Mouse (Mus musculus) hindlimb bud, embryonic 11.5 days (tissue): ENCODE data around the gene Dnttip1.

Experiments
- DNase-seq: peaks from one replicate; pipeline ENCODE4 v3.0.0-alpha.2; 2012; ENCODE audit warnings: low read depth, low spot score; ENCODE audit errors: extremely low spot score

Dnttip1 gene

GRCm38 (mm10) chr2:164754105-164754504, 8.3 kb downstream of the Dnttip1 start:
- DNase-seq = no peak

GRCm38 (mm10) chr2:164754800-164755199, 9.0 kb downstream of the Dnttip1 start:
- no peak for DNase-seq

GRCm38 (mm10) chr2:164757841-164758240, 12.1 kb downstream of the Dnttip1 start:
- DNase-seq = no peak

GRCm38 (mm10) chr2:164758692-164759091, 12.9 kb downstream of the Dnttip1 start:
- DNase-seq = no peak

GRCm38 (mm10) chr2:164760059-164760833, 14.5 kb downstream of the Dnttip1 start:
- DNase-seq = no peak

- DNase-seq = no peak
Measured at GRCm38 (mm10) chr2:164761502-164761901, 15.7 kb downstream of the Dnttip1 start.

- no peak for DNase-seq
Measured at GRCm38 (mm10) chr2:164761971-164762370, 16.2 kb downstream of the Dnttip1 start.

GRCm38 (mm10) chr2:164762593-164762992, 16.8 kb downstream of the Dnttip1 start:
- no peak for DNase-seq

GRCm38 (mm10) chr2:164765841-164766240, 20.1 kb downstream of the Dnttip1 start:
- no peak for DNase-seq

- no peak for DNase-seq
Measured at GRCm38 (mm10) chr2:164767812-164768540, 22.2 kb downstream of the Dnttip1 start.

- peak; percentile 93 for DNase-seq
Measured at GRCm38 (mm10) chr2:164769258-164770037, 23.7 kb downstream of the Dnttip1 start, which contains the start of gene Ube2c. Gene Ube2c, plus strand, starts transcription at chr2:164769898.

- DNase-seq = no peak
Measured at GRCm38 (mm10) chr2:164770279-164770678, 24.5 kb downstream of the Dnttip1 start.

- no peak for DNase-seq
Measured at GRCm38 (mm10) chr2:164771123-164771522, 25.3 kb downstream of the Dnttip1 start.

GRCm38 (mm10) chr2:164773229-164773988, 27.6 kb downstream of the Dnttip1 start:
- DNase-seq = no peak

- no peak for DNase-seq
Measured at GRCm38 (mm10) chr2:164773989-164774364, 28.2 kb downstream of the Dnttip1 start.

GRCm38 (mm10) chr2:164776130-164776529, 30.3 kb downstream of the Dnttip1 start:
- no peak for DNase-seq

GRCm38 (mm10) chr2:164776801-164777200, 31.0 kb downstream of the Dnttip1 start:
- no peak for DNase-seq

- no peak for DNase-seq
Measured at GRCm38 (mm10) chr2:164777246-164778014, 31.6 kb downstream of the Dnttip1 start.

GRCm38 (mm10) chr2:164778015-164778287, 32.2 kb downstream of the Dnttip1 start:
- DNase-seq = no peak

- DNase-seq = no peak
Measured at GRCm38 (mm10) chr2:164778809-164779208, 33.0 kb downstream of the Dnttip1 start.
